Mouse (Mus musculus) left cerebral cortex, postnatal 36 days (tissue): ENCODE data around the gene Dnajc13. TPM values are rescaled to one million over a fixed set of nuclear protein-coding genes. Genes with fewer than 3 reads are reported as not detected.

Experiments
- DNase-seq, 2 experiments: peaks; one replicate each; pipeline ENCODE4 v3.0.0; 2021 to 2022; ENCODE audit warnings: low spot score in 2 of 2, mixed read lengths in 1 of 2
- intact Hi-C: fragments of 180-260 bp; cut with DNase I; formaldehyde crosslinking; loops from one replicate; pipeline ENCODE4 v1.15.1; 2025
- total RNA-seq, 2 experiments: library from RNA; stranded (reverse); gene quantifications; 2 replicates each; pipeline ENCODE4 v1.2.3; 2021

Dnajc13 gene
- total RNA-seq = 10 to 100 TPM; 54.5 to 70.4 TPM

DNA sequence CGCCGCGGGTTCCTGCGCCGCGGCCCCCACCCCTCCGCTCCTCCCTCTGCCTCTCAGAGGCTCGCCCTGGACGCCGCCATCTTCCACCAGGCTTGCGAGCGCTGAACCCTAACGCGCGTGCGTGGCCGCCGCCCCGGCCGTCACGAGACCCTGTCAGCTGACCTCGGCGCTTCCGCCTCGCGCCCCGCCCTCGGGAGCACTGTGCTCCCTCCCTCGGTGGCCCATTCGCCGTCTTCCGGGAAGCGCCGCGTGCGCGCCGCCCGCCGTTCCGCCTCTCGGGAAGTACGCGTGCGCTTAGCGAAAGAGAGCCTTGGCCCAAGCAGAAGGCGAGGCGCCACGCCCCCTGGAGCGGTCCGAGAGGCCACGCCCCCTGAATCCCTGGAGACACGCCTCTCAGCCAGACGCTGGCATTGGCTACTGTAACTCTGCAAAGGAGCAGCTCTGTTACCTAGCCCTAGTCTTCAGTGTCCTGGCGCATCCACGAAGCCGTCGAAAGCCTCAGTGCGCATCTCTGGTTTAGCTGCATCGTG lies at the start of gene Dnajc13:
Dnajc13 (minus strand) TSS at position 108 of the 530 bp plus-strand sequence.
- intact Hi-C loops = no loop called here
- peak; percentile 97 to 98 for DNase-seq

- intact Hi-C loops = loop anchor here (1.0 to 5.0 kb wide), 2 partner anchors 29 to 104 kb away; no protein-coding TSS in a partner anchor
- DNase-seq = peak; percentile 58 to 70
These were observed 44.0 kb upstream of the Dnajc13 start for GRCm38 (mm10) chr9:104306734-104307133.

DNA sequence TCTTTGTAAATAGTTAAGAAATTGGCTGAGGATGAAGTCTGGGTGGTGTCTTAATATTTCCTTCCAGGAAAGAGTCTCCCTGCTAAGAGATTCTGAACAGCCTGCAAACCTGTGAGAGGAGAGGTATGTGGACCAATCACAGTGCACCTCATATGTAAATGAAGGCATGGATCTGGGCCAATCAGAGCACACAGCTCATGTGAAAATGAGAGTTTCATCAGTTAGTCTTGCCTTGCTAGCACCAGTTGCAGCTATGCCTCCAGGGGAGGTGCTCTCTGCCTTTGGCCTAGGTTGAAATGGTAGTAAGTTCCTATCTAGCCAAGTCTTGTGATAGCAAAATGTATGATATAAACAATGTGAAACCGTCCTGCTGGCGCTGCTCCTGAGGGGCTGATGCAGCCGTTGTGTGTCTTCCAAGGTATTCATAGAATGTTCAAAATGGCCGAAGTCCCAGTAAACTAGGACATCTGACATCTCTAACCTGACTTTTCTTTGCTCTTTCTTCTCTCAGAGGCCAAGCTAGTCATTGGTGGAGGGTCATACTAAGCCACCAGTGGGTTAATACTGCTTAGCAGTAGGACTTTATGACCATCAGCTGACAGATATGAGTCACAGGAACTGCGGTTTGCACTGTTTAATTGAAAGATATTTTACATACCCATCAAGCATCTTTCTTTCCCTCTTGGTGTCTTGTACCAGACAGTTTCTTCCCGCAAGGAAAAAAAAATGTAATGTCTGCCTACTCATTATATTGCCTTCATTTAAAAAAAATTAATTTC lies 42.8 kb upstream of the Dnajc13 start:
- DNase-seq = no peak
- intact Hi-C loops = loop anchor here (1.0 to 5.0 kb wide), 2 partner anchors 28 to 103 kb away; no protein-coding TSS in a partner anchor

GRCm38 (mm10) chr9:104304800-104305199 lies 42.1 kb upstream of the Dnajc13 start:
- DNase-seq = no peak
- intact Hi-C loops = loop anchor here (5.0 kb wide), 1 partner anchor 102 kb away; no protein-coding TSS in a partner anchor

GRCm38 (mm10) chr9:104304376-104304775 lies 41.6 kb upstream of the Dnajc13 start:
- intact Hi-C loops = no loop called here
- DNase-seq = no peak

DNA sequence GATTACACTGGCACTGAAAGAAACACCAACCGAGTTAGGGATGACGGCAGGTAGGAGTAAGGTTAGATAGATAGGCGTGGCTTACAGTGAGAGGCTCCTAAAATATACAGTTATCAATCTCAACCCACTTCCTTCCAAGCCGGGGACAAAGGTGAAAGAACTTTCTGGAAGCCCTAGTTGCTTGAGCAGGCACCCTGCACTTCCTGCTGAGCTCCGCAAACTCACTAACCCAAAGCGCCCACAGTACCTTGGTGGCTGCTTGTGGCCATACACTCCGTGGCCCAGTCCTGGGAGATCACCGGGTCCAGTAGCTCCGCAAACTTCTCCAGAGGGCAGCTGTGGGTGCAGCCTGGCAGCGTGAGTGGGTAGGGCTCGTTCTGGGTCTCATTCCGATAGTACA lies 37.8 kb upstream of the Dnajc13 start:
- intact Hi-C loops = no loop called here
- no peak for DNase-seq

DNA sequence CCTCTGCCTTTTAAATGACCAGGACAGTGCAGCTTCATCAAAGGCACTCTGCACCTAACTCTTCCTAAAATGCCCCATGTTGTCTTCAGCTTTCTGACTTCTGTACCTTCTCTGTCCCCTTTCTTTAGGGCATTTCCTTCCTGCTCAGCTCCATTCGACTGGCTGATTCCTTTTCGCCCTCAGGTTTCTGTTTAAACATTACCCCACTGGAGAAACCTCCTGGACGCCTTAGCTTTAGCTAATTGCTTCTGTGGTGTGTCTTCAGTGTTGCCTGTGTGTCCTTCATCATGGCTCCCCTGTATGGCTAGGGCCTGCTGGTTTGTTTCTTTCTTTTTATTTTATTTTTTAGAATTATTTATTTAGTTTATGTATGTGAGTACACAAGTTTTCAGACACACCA lies 34.3 kb upstream of the Dnajc13 start:
- no peak for DNase-seq
- intact Hi-C loops = no loop called here

GRCm38 (mm10) chr9:104284934-104285333 lies 22.2 kb upstream of the Dnajc13 start:
- intact Hi-C loops = no loop called here
- no peak for DNase-seq

- intact Hi-C loops = no loop called here
- no peak for DNase-seq
These were observed 19.8 kb upstream of the Dnajc13 start for GRCm38 (mm10) chr9:104282536-104282935.

DNA sequence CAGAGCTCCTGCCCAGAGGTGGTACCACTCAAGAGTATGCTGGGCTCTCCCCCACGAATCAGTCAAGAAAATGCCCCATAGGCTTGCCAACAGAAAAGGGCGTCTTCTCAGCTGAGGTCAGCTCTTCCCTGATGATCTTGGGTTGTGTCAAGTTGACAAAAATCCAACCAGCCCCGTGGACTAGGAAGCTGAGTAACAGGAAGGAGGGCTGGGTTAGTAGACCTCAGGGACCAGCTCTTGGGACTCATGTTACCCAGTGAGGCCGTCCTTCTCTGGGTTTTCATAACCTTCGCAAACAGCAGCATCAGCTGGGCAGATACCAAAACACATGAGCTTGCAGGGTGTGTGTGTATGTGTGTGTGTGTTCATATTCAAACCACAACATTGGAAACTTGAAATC lies 19.0 kb upstream of the Dnajc13 start:
- DNase-seq = no peak
- intact Hi-C loops = no loop called here

GRCm38 (mm10) chr9:104280725-104281495 lies 18.2 kb upstream of the Dnajc13 start:
- intact Hi-C loops = no loop called here
- DNase-seq = no peak

DNA sequence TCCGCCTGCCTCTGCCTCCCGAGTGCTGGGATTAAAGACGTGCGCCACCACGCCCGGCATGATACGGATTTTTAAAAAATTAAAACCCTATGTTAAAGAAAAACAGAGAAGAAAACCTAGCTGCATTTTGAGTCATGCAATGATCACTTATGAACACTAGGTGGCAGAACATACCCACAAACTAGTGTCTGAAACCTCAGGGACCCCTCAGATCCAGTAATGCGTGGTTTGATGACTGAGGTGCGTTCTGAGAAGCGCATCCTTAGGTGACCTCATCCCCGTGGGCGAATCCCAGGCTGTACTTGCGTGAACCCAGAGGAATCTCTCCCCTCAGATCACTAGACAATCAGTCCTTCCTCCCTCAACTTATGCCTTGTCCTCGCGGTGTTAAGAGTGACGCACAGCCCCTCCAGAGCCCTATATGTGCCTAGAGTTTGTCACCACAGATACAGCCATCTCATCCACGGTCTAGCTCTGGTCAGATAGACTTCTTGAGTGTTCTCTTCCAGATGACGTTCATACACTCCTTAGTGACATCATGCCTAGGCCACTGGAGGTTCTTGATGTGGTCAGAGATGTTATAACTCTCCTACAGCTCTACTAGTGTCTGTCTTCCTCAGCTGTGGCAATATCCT lies 14.9 kb upstream of the Dnajc13 start:
- intact Hi-C loops = loop anchor here (1.0 to 10.0 kb wide), 3 partner anchors 29 to 1117 kb away; partner anchors contain the start of genes Aste1 and Nek11
- DNase-seq = peak in 1 of 2 experiments; percentile 28

GRCm38 (mm10) chr9:104275084-104275785 lies 12.5 kb upstream of the Dnajc13 start:
- DNase-seq = no peak
- intact Hi-C loops = loop anchor here (10.0 kb wide), 1 partner anchor 1120 kb away; the partner anchor contains the start of genes Aste1 and Nek11

- no peak for DNase-seq
- intact Hi-C loops = loop anchor here (10.0 kb wide), 1 partner anchor 1123 kb away; the partner anchor contains the start of genes Aste1 and Nek11
These were observed 9.3 kb upstream of the Dnajc13 start for GRCm38 (mm10) chr9:104272057-104272456.

DNA sequence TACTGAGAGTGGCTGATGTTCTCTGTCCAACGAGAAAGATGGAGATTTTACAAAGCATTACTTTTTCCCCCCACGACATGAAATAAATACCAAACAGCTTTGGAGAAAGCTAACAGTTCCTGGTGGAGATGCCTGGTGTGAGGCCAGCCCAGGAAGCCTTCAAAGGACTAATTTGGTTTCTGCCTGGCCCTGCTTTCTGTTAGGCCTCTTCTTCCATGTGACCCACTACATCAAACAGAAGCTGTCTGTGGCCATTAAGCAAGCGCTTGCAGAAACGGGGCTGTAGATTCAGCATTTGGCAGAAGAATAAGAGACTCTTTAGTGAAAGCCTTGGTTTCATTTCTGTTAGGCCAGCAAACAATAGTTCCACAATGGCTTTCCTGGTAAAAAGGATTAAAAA lies 8.9 kb upstream of the Dnajc13 start:
- DNase-seq = no peak
- intact Hi-C loops = loop anchor here (10.0 kb wide), 1 partner anchor 1123 kb away; the partner anchor contains the start of genes Aste1 and Nek11

DNA sequence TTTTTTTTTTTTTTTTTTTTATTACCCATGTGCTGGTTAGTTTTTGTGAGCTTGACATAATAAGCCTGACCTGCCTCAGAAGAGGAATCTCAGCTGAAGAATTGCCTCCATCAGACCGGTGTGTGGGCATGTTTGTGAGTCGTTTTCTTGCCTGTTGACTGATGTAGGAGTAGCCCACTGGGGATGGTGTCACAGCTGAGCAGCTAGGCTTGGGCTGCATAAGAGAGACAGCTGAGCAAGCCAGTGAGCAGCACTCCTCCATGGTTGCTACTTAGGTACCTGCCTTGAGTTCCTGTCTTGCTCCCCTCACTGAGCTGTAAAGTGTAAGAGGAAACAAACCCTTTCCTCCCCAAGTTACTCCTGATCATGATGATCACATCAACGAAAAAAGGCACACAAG lies 7.2 kb upstream of the Dnajc13 start:
- intact Hi-C loops = loop anchor here (10.0 kb wide), 1 partner anchor 1125 kb away; the partner anchor contains the start of genes Aste1 and Nek11
- DNase-seq = peak in 1 of 2 experiments; percentile 9

- DNase-seq = peak; percentile 33 to 40
- intact Hi-C loops = no loop called here
These were observed 6.7 kb upstream of the Dnajc13 start for GRCm38 (mm10) chr9:104269349-104269871.

DNA sequence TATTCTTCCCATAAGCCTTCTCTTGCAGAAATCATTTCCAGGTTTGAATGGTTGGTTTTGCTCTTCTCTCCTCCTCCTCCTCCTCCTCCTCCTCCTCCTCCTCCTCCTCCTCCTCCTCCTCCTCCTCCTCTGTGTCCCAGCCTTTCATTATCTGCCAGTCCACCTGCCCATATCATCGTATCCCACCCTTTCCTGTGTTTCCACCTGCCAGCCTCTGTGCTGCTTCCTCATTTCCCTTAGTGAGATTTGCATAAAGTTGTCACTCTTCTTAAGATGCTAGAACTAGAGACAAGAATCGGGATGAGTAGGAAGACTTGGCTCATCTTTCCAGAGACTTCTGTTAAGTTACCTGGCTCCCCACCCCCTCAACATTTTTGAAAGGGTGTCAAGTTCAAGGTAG lies 1.8 kb upstream of the Dnajc13 start:
- no peak for DNase-seq
- intact Hi-C loops = no loop called here
